Mouse (Mus musculus) heart, postnatal 25 days (tissue): ENCODE results near the gene Mink1. TPM values are rescaled to one million over a fixed set of nuclear protein-coding genes. Genes with fewer than 3 reads are reported as not detected.

Experiments used
- DNase-seq: peaks from one replicate; pipeline ENCODE4 v3.0.0; 2022; ENCODE audit warnings: low spot score
- intact Hi-C: fragments of 180-260 bp; cut with DNase I; formaldehyde crosslinking; loops from one replicate; pipeline ENCODE4 v1.15.1; 2025
- total RNA-seq, 2 experiments: library from RNA; stranded (reverse); gene quantifications; 2 replicates each; pipeline ENCODE4 v1.2.3; 2021

The Mink1 gene
- total RNA-seq, 2 experiments from 2014 or later, result 43.6 to 46.3 TPM

DNA sequence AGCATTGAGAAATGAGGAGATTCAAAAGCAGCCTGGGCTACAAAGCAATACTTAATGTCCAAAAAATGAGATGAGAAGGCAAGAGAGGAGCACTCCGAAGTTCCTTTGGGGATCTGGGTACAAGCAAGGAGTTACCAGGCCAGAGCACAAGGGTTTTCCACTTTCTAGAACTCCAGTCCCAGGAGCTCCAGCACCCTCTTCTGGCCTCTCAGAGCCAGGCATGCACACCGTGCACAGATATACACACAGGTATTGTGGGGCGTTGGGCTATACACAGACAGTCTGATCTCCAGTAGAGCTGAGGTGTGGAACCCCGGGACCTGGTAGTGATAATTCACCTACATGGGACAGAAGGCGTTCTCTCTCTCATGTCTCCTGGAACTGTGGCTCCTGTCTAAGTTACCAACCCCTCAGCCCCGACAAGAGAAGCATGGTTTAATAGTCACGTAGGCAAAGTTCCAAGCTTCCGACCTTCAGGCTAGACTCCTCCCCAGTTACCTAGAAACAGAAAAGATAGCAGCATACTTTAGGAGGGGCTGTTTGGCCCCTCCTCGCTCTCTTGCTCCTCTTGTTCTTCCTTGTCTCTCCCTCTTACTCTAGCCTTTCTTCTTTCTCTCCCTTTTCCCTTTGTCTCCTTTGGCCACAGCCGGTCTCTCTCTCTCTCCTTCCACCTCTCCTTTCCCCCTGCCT, 60.5 kb downstream of the Mink1 start:
- DNase-seq, result no peak
- intact Hi-C loops, result no loop called here

DNA sequence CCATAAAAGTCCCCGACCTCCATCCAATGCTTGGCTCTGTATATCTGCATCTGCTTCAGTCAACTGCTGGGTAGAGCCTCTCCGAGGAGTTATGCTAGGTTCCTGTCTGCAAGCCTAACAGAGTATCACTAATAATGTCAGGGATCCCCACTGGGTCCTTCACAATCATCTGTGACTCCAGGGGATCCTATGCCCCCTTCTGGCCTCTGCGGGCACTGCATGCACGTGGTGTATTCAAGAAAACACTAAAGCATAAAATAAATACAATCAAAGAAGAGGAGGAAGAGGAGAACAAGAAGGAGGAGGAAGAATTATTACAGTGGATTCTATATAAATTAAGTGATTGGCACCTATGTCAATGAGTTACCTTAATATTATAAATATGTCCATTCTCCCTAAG, 62.8 kb downstream of the Mink1 start:
- DNase-seq, result no peak
- intact Hi-C loops, result loop anchor here (5.0 kb wide), 1 partner anchor 108 kb away; the partner anchor contains the start of gene Gltpd2

DNA sequence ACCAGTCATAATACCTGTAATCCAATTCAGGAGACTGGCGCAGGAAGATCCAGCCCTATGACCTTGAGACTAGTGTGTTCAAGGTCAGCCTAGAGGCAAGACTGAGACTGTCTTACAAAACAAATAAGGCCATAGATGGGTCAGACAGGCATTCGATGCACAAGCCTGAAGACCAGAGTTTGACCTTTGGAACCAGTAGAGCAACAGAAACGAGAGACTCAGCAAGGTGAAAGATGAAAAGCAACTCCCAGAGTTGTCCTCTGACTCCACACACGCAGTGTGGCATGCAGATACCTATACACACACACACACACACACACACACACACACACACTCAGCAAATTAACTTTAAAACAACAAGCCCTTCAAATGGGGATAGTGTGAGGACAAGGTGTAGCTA, 64.2 kb downstream of the Mink1 start:
- intact Hi-C loops, result loop anchor here (5.0 kb wide), 1 partner anchor 110 kb away; the partner anchor contains the start of gene Gltpd2
- no peak for DNase-seq

DNA sequence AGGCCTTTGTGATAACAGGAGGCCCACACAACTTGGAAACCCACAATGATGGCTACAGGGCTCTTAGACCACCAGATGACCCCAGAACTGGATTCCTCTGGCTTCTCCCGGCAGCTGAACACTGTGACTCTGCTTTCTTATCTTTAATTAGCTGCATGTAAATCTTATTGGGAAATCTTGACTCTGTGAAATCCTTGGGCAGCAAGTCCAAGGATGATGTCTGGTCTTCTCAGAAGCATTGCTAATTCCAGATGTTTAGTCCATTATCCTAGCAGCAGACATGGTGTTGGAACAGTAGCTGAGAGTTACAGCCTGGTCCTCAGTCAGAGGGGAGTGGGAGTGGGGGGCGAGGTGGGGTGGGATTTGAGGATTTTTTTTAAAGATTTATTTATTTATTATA, 65.8 kb downstream of the Mink1 start:
- no peak for DNase-seq
- intact Hi-C loops, result loop anchor here (2.0 to 5.0 kb wide), 2 partner anchors 111 to 126 kb away; partner anchors contain the start of gene Gltpd2

DNA sequence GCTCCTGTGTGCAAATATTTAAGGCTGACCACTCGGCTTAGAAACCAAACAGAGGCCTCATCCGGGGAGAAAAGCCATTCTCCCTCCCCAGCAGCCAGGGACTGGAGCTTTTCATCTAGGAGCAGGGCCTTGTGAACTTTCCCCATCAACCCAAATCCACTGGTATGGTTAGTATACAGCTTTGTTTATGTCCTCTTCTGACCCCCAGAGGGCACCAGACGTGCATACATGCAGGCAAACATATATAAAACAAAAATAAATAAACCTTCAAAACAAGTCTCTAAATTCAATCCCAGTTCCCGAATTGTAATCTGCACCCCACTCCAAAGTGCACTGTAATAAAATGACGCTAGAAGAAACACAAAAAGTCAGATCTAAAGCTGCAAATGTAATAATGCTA, 66.9 kb downstream of the Mink1 start:
- intact Hi-C loops, result loop anchor here (2.0 to 5.0 kb wide), 2 partner anchors 112 to 125 kb away; partner anchors contain the start of gene Gltpd2
- DNase-seq, result no peak

DNA sequence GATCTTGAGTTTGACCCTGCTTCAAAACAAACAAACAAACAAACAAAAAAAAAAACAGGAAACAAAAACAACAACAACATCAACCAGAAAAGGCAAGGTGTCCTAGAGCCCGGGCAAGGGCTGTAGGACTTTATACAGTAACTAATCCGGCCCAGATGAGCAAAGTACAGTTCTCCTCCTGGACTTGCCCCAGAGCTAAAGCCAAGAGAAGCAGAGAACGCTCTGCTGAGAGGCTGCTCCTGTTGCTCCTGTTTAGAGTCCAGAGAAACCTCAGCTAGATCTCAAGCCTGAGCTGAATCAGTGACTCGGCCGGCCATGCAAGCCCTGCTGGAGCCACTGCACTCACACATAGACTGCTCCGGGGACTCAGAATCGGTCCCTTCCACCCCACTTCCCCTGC, 67.4 kb downstream of the Mink1 start:
- intact Hi-C loops, result no loop called here
- no peak for DNase-seq

DNA sequence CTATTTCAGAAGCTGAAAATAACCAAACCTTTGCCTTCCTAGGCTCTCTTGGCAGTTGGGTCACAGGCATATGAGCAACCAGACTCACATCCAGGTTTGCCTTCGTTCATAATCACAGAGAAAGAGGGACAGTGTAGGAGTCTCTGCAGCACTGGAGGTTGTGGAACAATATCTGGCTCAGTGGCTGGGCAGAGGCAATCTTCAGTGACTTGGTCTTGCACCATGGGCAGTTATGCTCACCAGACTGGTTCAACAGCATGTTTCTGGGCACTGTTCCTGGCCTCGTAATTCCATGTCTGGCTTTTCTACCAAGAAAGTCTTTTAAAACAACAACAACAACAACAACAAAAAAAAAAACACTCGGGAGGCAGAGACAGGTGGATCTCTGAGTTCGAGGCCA, 72.9 kb downstream of the Mink1 start:
- DNase-seq, result no peak
- intact Hi-C loops, result no loop called here

DNA sequence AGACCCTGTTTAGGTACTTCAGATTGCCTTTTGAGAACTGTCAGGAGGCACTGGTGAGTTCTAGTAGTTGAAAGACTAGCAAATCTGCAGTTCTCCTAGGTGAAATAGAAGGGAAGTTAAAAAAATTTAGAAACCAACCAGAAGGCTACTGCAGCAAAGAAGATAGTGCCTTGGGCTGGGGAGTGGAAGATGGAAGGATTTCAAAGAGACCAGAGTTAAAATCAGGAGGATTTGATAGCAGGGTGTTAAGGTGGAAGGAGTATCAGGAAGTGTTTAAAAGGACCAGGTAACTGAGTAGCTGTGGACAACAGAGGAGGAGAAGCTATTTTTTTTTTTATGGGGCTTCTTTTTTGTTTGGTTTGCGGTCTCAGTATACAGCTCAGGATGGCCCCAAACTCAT, 75.1 kb downstream of the Mink1 start:
- intact Hi-C loops, result no loop called here

DNA sequence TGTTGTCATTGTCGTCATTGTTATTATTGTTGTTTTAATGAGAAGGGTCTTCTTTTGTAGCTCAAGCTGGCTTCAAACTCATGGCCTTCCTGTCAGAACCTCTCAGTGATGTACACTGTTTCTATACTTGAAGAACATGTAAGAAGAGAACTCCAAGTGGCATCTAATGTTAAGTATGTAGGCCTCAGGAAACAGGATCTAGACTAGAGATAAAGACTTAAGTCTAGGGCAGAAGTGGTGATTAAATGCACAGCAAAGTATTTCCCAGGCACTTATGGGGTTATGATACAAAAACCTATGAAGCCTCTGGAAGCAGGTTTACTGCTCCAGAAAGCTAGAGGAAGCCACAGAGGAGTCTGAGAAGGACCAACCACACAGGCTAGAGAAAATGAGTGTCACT, 75.6 kb downstream of the Mink1 start:
- intact Hi-C loops, result no loop called here
- no peak for DNase-seq

More for the DNA sequence above, 75.1 kb downstream of the Mink1 start:
- no peak for DNase-seq

DNA sequence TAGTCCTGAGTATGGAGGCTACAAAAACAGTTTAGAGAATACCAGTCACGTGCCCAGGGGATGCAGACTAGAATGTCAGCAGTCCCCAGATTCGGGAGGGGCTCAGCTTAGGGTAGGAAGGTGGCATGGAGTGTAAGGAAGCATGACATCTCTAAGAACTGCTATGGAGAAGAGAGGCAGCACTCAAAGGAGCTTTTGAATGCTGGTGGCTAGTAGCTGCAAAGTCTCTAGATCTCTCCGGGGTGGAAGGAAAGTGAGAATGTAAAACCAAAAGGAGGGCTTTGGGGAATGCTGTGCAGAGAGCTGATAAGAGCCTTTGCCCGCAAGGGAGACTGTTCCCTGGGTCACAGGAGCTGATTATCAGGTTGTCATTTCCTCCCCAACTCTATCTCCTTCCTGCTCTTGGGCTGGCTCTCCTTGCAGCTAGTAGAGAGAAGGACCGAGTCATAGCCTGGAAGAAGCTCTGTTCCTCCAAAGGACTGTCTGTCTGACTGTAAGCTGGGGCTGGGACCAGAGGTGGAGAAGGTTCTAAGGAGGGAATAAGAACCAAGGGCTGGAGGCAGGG, 76.1 kb downstream of the Mink1 start, which contains the start of gene Gp1ba:
TSS of gene Gp1ba (plus strand) at position 409 of the 565 bp plus-strand sequence.
- DNase-seq, result no peak
- intact Hi-C loops, result no loop called here

DNA sequence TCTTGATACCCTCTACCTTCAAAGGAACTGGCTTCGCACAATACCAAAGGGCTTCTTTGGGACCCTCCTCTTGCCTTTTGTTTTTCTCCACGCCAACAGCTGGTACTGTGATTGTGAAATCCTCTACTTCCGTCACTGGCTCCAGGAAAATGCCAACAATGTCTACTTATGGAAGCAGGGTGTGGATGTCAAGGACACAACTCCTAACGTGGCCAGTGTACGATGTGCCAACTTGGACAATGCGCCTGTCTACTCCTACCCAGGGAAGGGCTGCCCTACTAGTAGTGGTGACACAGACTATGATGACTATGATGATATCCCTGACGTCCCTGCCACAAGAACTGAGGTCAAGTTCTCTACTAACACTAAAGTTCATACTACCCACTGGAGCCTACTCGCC, 77.3 kb downstream of the Mink1 start:
- no peak for DNase-seq
- intact Hi-C loops, result no loop called here

DNA sequence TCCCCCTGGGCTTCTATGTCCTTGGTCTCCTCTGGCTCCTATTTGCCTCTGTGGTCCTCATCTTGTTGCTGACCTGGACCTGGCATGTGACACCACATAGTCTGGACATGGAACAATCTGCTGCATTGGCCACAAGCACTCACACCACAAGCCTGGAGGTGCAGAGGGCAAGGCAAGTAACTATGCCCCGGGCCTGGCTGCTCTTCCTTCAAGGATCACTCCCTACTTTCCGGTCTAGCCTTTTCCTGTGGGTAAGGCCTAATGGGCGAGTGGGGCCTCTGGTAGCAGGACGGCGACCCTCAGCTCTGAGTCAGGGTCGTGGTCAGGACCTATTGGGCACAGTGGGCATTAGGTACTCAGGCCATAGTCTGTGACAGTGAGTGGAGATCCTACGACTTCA, 78.6 kb downstream of the Mink1 start:
- intact Hi-C loops, result no loop called here
- no peak for DNase-seq

DNA sequence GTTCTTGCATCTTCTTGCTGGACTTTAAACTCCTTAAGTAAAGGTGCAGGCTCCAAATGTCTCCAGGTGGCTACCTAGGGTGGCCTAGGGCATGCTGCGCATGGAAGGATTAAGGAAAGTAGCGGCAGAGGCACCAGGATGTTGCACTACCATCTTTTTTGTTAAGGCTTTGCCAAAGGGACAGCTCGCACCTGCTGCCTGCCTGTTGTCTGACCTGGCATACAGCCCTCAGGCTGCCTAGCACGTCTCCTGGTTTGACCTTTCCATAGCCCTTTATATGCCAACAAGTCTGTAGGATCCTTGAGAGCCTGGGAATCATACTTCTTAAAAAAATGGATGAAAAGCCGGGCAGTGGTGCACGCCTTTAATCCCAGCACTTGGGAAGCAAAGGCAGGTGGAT, 80.4 kb downstream of the Mink1 start:
- no peak for DNase-seq
- intact Hi-C loops, result no loop called here

DNA sequence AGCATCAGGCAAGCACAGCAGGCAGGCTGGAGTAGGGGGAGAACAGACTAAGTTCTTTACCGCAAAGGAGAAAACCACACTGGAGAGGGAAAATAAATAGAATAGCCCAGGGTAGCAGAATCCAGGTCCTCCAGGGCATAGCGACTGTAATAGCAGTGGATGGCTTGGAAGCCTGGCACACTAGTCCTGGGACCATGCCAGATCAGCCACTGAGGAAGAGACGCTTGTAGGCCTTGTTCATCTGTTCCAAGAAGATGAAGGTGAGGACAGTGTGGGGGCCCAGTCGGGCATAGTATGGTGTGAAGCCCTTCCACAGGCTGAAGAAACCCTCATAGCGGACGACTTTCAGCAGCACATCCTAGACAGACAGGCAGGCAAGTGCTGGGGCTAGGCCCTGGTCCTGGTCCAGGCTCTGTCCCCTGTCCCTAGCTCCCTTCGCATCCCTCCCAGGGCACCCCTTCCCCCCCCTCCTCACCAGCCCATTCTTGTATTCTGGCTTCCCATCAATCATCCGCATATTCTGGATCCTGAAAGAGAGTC, 82.0 kb downstream of the Mink1 start:
- intact Hi-C loops, result no loop called here

DNA sequence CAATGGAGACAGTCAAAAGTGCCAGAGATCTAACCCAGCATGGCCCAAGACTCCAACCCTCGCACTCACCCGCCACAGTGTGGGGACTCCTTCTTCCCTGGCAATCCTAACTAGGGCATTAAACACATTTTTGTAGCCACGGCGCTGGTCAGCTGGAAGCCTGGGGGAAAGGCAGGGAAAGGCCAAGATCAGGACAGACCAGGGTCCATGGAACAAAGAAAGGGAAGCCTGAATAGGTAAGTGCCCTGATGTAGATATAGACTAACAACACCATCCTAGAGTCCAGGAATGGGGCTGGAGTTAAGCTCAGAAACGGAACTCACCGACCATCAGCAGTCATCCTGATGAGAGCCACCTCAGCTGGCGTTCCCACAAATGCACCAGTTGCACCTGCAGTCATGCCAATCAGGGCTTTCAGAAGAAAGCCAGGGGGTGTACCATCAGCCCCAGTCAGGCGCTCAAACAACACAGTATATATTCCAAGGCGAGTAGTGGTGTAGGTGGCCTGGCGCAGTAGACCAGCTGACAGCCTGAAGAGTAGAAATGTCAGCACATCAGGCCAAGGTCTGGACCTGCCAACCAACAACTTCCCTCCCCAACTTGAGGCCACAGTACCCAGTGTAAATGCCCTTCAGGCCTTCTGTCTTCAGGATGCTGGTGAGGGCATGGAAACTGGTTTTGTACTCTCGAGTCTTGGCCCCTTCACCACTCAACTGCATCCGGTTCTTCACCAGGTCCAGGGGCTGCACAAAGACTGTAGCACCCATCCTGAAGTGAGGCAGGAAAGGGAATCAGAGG, 83.0 kb downstream of the Mink1 start:
- no peak for DNase-seq
- intact Hi-C loops, result loop anchor here (2.0 kb wide), 1 partner anchor 57 kb away; no protein-coding TSS in a partner anchor

More for the DNA sequence above, 82.0 kb downstream of the Mink1 start:
- DNase-seq, result no peak

DNA sequence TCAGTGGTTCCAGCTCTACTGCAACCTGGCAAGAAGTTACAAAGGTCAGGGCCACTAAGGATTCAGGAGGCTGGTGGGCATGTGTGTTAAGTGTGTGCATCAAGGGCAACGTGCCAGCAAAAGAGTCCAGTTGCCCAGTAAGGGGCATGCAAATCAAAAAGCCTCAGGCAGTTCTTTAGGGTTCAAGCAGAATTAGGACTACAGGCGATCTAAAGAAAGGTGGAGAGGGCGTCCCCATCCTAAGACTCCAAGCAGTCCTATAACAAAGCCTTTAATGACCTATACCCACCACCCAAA, 83.5 kb downstream of the Mink1 start:
- no peak for DNase-seq

DNA sequence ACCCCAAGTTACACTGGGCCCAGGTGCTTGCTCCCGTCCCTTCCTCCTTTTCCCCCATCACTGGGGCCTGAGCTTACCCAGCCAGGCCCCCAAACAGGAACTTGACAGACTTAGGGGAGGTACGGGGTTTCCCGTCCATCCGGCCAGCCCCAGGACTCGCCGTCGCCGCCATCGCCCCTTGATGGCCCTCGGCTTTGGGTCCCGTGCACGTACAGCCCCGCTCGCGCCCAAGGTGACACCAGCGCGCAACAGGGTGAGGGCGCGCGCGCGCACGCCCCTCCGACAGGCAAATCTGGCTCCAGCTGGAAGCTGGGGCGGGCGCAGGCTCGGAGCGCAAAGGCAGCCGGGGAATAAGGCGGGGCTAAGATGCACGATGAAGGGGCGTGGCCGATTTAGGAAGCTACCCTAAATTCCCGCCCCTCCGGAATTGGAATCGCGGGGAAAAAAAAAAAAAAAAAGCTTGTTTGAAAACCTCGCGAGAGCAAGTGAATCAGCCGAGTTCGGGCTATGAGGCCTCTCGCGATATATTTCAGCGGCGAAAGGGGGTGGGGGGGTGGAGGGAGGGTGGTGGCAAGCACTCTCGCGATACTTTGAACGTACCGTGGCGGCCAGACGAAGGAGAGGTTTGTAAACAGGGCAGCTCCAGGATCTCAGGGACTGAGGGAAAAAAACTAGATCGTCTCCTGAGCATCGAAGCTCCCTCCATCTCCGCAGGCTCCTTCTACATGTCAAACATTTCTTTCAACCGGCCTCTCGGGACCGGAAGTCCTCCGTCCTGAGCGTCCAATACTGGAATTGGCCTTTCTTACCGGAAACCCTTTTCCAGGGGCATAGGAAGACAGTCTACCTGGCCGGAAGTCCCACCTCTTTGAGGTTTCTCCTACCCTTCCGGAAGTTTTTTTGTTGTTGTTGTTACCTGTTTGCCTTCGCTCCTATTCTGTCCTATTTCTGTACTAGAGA, 84.3 kb downstream of the Mink1 start, which contains the start of the genes Rnf167 and Slc25a11:
TSS of gene Rnf167 (plus strand) at position 545 of the 960 bp plus-strand sequence.
TSS of gene Slc25a11 (minus strand) at position 789 of the 960 bp plus-strand sequence.
- peak; percentile 94 for DNase-seq
- intact Hi-C loops, result loop anchor here (2.0 kb wide), 1 partner anchor 56 kb away; no protein-coding TSS in a partner anchor

More for the DNA sequence above, 83.5 kb downstream of the Mink1 start:
- intact Hi-C loops, result loop anchor here (2.0 kb wide), 1 partner anchor 57 kb away; no protein-coding TSS in a partner anchor

DNA sequence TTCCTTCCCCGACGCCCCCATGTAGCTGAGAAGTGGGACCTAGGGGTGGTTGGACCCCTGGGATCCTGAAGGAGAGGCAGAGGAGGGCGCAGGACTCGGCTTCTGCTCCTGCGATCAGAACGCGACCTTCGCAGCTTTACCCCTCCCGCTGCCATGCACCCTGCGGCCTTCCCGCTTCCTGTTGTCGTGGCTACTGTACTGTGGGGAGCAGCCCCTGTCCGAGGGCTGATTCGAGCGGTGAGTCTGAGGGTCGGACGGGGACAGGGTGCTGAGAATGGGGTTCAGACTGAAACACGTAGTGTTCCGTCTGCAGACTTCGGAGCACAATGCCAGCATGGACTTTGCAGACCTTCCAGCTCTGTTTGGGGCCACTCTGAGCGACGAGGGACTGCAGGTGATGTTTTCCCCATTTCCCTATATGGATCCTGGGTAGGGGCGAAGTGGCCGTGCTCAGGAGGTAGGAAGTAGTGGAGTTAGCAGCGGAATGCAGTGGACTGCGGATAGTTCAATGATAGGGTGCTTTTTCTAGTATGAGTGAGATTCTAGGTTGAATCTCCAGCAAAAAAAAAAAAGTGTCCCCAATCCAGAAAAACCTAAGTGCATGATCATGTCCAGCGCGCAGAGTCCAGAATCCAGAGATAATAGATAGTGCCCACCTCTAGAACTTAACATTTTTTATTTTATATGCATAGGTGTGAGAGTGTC, 85.2 kb downstream of the Mink1 start:
- intact Hi-C loops, result loop anchor here (2.0 kb wide), 1 partner anchor 55 kb away; no protein-coding TSS in a partner anchor
- no peak for DNase-seq
